Mouse (Mus musculus) embryonic stem cell, embryonic (primary cell): ENCODE results near the gene Rbm28.

Source experiments
- CTCF ChIA-PET, 4 experiments: fragments of 300-600 bp in 2 of 4; fragments of 350-600 bp in 2 of 4; sonication (Branson Sonifier 250); formaldehyde crosslinking; loops; one replicate each; lab custom pipeline; 2022; ENCODE audit warnings: inconsistent platforms in 2 of 4; lab: Charles Lee
- POLR2A ChIA-PET, 4 experiments: fragments of 300-600 bp in 2 of 4; fragments of 350-600 bp in 2 of 4; sonication (Branson Sonifier 250); formaldehyde crosslinking; loops; one replicate each; lab custom pipeline; 2022; ENCODE audit warnings: antibody characterized with exemption in 4 of 4, inconsistent platforms in 1 of 4; lab: Charles Lee

Rbm28 gene

DNA sequence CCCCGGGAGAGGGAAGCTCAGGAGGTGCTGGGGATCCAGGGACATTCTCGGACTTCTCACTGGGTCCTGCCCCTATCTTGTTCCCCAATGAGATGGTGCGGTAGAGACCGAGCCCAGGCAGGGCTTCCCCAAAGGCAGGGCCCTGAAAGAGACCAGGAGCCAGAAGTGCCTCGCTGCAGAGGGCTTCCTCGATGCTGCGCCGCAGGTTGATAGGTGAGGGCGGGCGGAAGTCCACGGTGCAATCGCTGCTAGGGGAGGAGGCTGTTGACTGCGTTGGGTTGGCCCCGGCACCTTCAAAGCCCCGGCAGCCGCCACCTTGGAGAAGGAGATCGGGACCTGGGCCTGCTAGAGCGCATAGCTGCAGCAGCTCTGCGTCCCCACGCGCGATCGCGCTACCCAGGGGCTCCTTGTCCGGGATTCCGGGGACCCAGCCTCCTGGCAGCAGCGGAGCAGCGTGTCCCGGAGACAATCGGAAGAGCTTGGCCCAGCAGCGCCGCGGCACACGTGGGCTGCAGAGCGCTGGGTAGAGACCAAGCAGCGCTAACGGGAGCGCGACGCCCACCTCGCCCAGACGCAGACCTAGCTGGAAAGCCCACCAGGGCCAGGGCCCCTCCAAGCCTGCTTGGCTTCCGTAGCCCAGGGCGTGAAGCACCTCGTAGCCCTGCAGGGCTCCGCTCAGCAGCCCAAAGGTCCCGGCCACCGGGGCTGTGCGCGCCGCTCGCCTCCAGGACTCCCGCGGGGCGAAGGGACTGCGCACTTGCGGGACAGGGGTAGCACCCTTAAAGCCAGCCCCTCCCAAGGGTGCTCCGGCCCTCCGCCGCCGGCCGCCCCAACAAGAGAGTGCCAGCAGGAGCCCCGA, 5.5 kb upstream of the Rbm28 start:
- CTCF ChIA-PET: interaction anchor here (0.5 to 4.1 kb wide), 29 partner anchors 9 to 749 kb away, joined by 3 to 18 read pairs (median 5); partner anchors contain the start of genes Fam71f2 (in 2 of the 4), Prrt4 (in 2 of the 4), Calu (in 1 of the 4) and Hilpda (in 1 of the 4)

DNA sequence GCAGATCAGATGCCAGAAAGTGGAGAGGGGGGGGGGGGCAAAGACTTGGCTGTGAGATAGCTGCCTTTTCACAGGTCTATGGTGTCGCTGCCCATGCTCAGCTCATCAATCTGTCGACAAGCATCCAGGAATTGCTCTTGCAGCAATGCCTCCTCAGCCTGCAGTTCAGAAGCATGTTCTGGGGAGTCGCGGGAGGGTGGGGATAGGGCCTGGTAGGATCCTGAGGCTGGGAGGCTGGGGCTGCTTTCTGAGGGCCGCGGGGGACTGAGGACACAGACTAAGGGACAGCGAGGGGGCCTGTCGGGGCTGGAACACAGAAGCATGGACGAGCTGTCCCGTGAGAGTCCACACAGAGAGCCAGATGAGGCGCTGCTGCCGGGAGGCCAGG, 4.9 kb upstream of the Rbm28 start:
- ChIA-PET CTCF (interaction anchor here (0.5 to 4.1 kb wide), 17 partner anchors 9 to 230 kb away, joined by 3 to 18 read pairs (median 5); partner anchors contain the start of genes Prrt4 (in 2 of the 4), Fam71f2 (in 1 of the 4) and Hilpda (in 1 of the 4)), POLR2A (interaction anchor here (0.6 to 4.8 kb wide), 25 partner anchors 9 to 824 kb away, joined by 3 to 24 read pairs (median 3); partner anchors contain the start of genes Impdh1 (in 2 of the 4), Calu (in 1 of the 4), Fam71f2 (in 1 of the 4) and Hilpda (in 1 of the 4))

More for the DNA sequence above, 5.5 kb upstream of the Rbm28 start:
- POLR2A ChIA-PET: interaction anchor here (0.6 to 4.8 kb wide), 30 partner anchors 9 to 691 kb away, joined by 3 to 24 read pairs (median 5); partner anchors contain the start of genes Calu (in 2 of the 4), Fam71f2 (in 2 of the 4), Impdh1 (in 2 of the 4) and Prrt4 (in 2 of the 4)

DNA sequence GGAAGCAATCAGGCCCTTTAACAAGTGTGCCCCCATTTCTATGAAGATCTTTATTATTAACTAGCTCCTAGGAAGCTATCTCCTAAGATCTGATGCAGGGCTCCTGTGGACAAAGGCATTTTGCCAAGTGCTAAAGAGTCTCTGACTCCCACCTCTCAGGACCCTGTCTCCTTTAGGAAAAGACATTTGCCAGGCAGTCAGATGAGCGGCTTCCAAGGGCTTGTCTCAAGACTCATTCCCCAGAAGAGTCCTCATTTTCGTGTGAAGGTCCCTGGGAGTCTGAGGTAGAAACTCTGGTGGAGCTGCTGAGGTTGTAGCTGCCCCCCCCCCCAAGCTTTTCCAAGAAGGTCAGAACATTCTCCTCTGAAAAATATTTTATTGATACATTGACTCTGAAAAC, 4.1 kb upstream of the Rbm28 start:
- POLR2A ChIA-PET: interaction anchor here in 2 of 4 experiments (0.6 to 4.8 kb wide), 17 partner anchors 11 to 825 kb away, joined by 3 to 24 read pairs (median 5); partner anchors contain the start of genes Impdh1 (in 2 of the 2), Prrt4 (in 2 of the 2), Calu (in 1 of the 2) and Fam71f2 (in 1 of the 2)
- CTCF ChIA-PET: interaction anchor here in 3 of 4 experiments (0.6 to 4.1 kb wide), 10 partner anchors 10 to 500 kb away, joined by 3 to 18 read pairs (median 4); partner anchors contain the start of genes Fam71f2 (in 1 of the 3) and Prrt4 (in 1 of the 3)

DNA sequence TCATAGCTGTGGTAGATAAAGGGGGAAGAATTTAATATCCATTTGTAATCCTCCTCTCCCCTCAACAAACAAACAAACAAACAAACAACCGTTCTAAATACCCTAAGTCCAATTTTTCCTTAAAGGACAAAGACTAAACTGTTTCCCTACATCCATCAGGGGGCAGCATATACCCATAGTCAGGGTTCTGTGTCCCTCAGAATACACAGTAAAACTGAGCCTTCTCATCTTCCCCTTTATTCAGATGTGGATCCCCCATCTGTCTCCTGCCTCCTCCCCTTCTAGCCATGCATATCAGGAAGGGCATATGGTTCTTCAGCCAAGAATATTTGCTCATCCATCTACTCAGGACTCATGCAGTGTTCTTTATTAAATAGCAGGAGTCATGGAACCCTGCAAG, 1.4 kb upstream of the Rbm28 start:
- ChIA-PET POLR2A (no interaction called here), CTCF (no interaction called here)

DNA sequence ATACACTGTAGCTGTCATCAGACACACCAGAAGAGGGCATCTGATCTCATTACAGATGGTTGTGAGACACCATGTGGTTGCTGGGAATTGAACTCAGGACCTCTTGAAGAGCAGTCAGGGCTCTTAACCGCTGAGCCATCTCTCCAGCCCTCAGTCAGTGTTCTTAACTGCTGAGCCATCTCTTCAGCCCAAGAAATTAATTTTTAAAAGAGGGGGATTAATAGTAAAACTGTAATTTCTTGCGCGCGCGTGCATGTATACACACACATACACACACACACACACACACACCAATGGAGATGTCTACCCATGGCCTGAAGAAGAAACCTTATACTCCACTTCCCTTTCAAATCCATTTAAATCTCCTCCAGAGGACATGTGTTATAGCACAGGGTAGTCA, 3.5 kb downstream of the Rbm28 start:
- ChIA-PET CTCF (interaction anchor here in 1 of 4 experiments (0.6 kb wide), 1 partner anchor 134 kb away, joined by 6 read pairs; no protein-coding TSS in a partner anchor), POLR2A (interaction anchor here in 2 of 4 experiments (0.6 to 1.2 kb wide), 2 partner anchors 9 to 347 kb away, joined by 3 read pairs; partner anchors contain the start of gene Kcp (in 1 of the 2))

DNA sequence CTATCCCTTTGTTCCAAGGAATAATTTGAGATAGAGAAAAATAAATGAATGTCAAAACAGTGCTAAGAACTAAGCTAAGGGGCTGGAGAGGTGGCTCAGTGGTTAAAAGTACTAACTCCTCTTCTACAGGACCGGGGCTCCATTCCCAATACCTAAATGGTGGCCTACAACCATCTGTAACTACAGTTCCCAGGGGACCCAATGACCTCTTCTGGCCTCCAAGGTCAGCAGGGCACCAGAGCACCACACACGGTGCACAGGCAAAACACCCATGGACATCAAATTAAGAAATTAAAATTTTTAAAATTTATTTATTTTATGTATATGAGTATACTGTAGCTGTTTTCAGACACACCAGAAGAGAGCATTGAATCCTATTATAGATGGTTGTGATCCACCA, 4.0 kb downstream of the Rbm28 start:
- CTCF ChIA-PET: interaction anchor here in 1 of 4 experiments (0.6 kb wide), 1 partner anchor 133 kb away, joined by 6 read pairs; no protein-coding TSS in a partner anchor
- POLR2A ChIA-PET: interaction anchor here in 2 of 4 experiments (0.6 to 1.2 kb wide), 2 partner anchors 9 to 347 kb away, joined by 3 read pairs; partner anchors contain the start of gene Kcp (in 1 of the 2)

DNA sequence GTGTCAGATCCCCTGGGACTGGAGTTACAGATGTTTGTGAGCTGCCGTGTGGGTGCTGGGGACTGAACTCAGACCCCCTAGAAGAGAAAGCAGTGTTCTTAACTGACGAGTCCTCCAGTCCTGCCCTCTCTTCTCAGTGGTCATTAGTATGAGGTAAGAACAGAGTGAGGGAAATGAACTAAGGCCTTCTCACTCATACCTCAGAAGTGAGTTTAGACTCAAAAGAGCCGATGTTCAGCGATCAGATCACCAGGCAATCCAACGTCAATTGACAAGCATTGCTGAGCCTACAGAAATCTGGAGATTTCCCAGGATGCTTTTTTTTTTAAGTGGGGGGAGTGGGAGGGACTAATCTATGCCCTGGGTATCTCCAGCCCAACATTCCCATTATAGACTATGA, 8.5 kb downstream of the Rbm28 start:
- ChIA-PET CTCF (interaction anchor here in 2 of 4 experiments (0.6 to 2.4 kb wide), 2 partner anchors 14 to 15 kb away, joined by 3 to 9 read pairs; no protein-coding TSS in a partner anchor), POLR2A (interaction anchor here in 2 of 4 experiments (0.7 to 2.3 kb wide), 3 partner anchors 8 to 87 kb away, joined by 3 to 10 read pairs (median 4); partner anchors contain the start of gene Rbm28 (in 1 of the 2))

DNA sequence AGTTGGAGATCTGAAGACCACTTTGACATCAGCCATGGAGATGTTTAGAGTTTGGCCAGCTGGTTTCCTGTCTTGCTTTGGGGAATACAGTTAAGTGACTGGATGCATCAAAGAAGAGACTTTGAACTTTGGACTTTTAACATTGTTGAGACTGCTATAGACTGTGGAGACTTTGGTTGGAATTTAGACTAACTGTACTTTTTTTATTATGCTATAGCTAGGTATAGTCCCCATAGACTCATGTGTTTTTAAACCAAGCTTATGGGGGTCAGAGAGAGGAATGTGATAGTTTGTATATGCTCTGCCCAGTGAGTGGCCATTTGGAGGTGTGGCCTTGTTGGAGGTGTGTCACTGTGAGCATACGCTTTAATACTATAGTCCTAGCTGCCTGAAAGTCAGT, 14.8 kb downstream of the Rbm28 start:
- CTCF ChIA-PET: no interaction called here
- POLR2A ChIA-PET: interaction anchor here in 2 of 4 experiments (0.7 to 1.3 kb wide), 6 partner anchors 11 to 670 kb away, joined by 3 to 5 read pairs (median 3); partner anchors contain the start of gene Rbm28 (in 1 of the 2)

DNA sequence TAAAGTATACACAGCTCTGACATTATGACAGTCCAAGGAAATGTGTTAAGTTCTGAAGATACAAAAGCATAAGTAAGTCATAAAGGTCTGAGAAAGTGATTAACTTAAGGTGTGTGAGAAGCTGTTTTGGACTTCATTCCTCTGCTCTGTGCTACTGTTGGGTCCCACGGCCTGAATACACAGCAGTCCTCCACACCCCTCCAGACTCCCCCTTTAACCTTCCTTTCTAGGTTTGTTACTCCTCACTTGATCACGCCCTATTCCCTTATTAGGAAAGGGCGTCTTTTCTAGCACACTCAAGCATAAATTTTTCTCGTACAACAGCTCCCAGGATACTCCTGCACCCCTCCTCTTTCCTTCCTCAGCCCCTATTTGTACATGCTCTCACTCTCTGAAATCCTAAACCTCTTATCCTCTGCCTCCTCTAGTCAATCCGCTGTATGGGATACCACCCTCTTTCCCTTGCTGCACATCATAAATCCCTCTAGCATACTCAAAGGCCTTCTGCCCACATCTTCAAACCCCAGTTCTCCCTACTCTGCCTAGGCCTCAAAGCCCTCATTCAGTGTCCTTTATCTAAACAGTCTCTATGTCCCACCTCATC, 17.3 kb downstream of the Rbm28 start:
- ChIA-PET CTCF (no interaction called here), POLR2A (interaction anchor here in 3 of 4 experiments (0.6 to 3.3 kb wide), 6 partner anchors 12 to 40 kb away, joined by 3 to 12 read pairs (median 4); partner anchors contain the start of gene Rbm28 (in 1 of the 3))

DNA sequence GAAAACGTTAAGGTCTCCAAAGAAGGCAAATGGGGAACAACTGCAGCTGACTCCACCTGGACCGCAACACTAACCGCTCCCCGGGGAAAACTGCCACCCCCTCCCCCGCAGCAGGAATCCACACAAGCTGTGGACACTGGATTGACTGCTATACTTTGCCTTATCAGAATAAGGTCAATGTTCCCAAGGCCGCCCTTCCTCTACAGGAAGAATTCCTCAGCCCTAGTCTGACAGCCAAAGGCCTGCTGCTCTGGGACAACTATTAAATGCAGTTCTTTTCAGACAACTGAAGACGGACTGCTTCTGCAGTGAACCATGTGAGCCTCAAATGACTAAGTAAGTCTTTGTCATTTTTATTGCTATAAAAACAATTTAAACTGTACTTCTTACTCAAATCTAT, 18.2 kb downstream of the Rbm28 start:
- ChIA-PET POLR2A (interaction anchor here (0.5 to 3.3 kb wide), 15 partner anchors 10 to 229 kb away, joined by 3 to 12 read pairs (median 4); partner anchors contain the start of gene Rbm28 (in 1 of the 4)), CTCF (interaction anchor here (0.6 to 1.8 kb wide), 6 partner anchors 9 to 215 kb away, joined by 3 to 8 read pairs (median 4); no protein-coding TSS in a partner anchor)

DNA sequence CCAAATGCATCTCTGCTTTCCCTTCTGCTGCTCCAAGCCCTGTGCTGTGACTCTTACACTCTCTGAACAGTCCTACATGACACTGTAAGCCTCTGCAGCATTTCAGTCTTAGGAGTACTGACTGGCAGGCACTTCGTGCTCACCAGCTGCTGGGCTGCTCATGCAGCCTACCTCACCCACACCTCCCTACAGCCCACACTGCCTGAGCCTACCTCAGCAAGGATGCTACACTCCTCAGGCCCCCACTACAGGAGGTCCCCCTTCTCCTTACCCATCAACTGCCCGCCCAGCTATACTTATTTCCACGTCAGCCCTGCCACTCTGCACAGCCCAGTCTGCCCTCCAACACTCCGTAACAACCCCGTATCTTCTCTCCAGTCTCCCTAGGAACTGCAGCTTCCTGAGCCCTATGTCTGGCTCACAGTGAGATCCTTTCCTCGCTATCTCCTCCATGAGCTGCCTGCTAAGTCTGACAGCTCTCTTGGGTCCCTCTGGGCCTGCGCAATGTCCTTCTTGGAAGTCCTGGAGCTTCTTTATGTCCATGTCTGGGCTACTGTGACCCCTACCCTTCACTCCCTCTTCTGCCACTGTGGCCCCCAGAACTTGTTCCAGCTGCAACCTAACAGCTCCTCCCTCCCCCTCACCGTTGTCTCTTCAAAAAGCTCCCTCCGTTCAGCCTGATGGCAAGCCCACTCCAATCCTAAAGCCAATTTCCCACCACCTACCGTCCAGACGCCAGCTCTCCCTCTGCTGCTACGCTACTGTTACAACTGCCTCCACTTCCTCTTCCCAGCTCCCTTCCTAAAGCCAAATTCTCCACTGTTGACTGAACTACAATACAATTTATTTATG, 19.1 kb downstream of the Rbm28 start:
- CTCF ChIA-PET: interaction anchor here (0.6 to 1.8 kb wide), 14 partner anchors 8 to 210 kb away, joined by 3 to 5 read pairs (median 3); no protein-coding TSS in a partner anchor
- POLR2A ChIA-PET: interaction anchor here in 3 of 4 experiments (0.5 to 3.3 kb wide), 23 partner anchors 8 to 216 kb away, joined by 3 to 12 read pairs (median 4); partner anchors contain the start of gene Rbm28 (in 2 of the 3)

DNA sequence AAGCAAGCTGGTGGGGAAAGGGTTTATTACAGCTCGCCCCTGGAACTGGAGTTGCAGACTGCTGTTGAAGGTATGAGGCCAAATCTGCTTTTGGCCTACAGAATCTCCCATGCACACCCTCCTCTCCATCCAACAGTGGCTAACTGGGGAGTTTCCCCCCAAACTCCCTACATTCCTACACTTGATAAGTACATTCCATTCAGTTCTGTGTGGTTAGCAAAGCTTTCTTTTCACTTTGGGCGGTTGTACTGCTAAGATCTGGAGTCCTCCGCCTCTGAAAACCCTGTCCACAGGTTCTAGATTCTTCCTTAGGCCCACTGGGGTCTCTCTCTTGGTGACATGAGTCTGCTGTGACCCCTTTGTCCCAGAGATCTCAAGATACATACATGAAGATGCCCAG, 19.8 kb downstream of the Rbm28 start:
- ChIA-PET POLR2A (interaction anchor here in 3 of 4 experiments (0.6 to 3.3 kb wide), 13 partner anchors 9 to 134 kb away, joined by 3 to 12 read pairs (median 3); no protein-coding TSS in a partner anchor), CTCF (interaction anchor here (0.6 to 1.8 kb wide), 11 partner anchors 8 to 209 kb away, joined by 3 to 5 read pairs (median 3); no protein-coding TSS in a partner anchor)

DNA sequence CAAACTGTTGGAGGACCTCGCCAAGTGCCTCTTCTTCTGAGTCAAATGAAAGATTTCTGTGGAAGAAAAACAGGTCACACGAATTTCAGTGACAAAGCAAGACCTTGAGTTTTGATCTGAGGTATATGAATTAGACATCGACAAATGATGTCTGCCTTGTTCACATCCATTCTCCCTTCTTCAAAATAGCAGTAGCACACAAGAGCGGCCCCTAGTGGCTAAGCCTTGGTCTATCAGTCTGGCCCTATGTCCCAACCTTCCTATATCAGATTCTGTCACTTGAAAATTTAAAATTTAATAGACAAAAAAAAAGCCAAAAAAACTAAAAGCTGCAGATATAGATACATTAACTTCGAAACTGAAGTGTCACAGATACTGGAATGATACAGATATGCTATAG, 21.2 kb downstream of the Rbm28 start:
- CTCF ChIA-PET: interaction anchor here in 3 of 4 experiments (0.6 to 1.3 kb wide), 3 partner anchors 10 to 19 kb away, joined by 3 read pairs; no protein-coding TSS in a partner anchor
- POLR2A ChIA-PET: interaction anchor here in 2 of 4 experiments (0.6 to 0.7 kb wide), 2 partner anchors 123 to 659 kb away, joined by 3 read pairs; no protein-coding TSS in a partner anchor

DNA sequence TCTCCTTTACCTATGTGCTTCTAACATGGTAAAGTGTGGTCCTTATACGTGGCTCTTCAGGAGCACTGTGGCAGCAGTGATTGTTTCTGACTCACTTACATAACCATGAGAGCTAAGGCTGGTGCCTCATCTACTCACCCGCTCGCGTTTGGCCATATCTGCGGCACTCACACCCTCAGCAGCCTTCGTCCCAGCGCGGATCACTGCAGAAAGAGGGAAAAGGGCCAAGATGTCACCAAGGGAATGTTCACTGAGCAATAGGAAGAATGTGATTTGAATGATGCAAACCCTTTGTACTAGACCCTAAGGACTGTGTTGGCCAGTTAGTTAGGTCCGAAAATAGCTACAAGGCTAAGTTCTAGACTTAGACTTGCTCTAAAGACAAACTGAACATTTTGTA, 27.4 kb downstream of the Rbm28 start:
- ChIA-PET CTCF (interaction anchor here in 1 of 4 experiments (0.9 to 1.3 kb wide), 2 partner anchors 8 to 9 kb away, joined by 3 read pairs; no protein-coding TSS in a partner anchor), POLR2A (interaction anchor here in 2 of 4 experiments (0.7 to 2.8 kb wide), 8 partner anchors 8 to 28 kb away, joined by 3 to 15 read pairs (median 3); no protein-coding TSS in a partner anchor)

DNA sequence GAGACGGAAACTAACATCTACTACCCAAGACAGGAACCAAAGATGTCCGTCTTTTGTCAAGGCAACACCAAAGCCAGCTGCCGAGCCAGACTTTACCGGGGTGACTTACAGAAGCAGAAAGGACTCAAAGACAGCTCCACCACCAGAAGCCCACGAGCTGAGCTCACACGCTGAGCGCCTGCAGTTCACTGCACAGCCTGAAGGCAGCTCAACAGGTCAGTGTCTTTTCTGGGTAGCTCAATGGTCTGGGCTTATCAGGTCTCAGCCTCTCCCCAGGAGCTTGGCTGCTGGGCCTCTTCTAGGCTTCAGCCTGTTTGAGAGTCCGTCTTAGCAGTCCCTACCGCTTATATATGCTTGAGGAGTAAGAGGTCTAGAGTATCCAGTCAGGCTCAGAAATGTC, 31.7 kb downstream of the Rbm28 start:
- POLR2A ChIA-PET: interaction anchor here in 3 of 4 experiments (0.6 to 4.8 kb wide), 17 partner anchors 9 to 653 kb away, joined by 3 to 22 read pairs (median 4); partner anchors contain the start of genes Rbm28 (in 2 of the 3), Impdh1 (in 1 of the 3) and Lrrc4 (in 1 of the 3)
- CTCF ChIA-PET: interaction anchor here in 3 of 4 experiments (0.9 to 1.9 kb wide), 9 partner anchors 9 to 109 kb away, joined by 3 to 6 read pairs (median 3); no protein-coding TSS in a partner anchor
